Mouse (Mus musculus) C2C12 (cell line): ENCODE data around the gene Hs3st6. TPM values are rescaled to one million over a fixed set of nuclear protein-coding genes. Genes with fewer than 3 reads are reported as not detected.

Experiments used
- H3K27me3 ChIP-seq: one replicate; pipeline ENCODE4 v1.6.1; 2011; ENCODE audit not compliant: control insufficient read depth, insufficient read depth, insufficient read length
- H3K36me3 ChIP-seq: one replicate; pipeline ENCODE4 v1.6.1; 2011; ENCODE audit not compliant: control insufficient read depth, insufficient read depth
- H3K4me3 ChIP-seq: one replicate; pipeline ENCODE4 v1.5.1; 2011; ENCODE audit warnings: mild to moderate bottlenecking, control low read depth; ENCODE audit not compliant: poor library complexity, insufficient read depth, severe bottlenecking
- H3K79me2 ChIP-seq: one replicate; pipeline ENCODE4 v1.6.1; 2011; ENCODE audit not compliant: control insufficient read depth, insufficient read depth
- H3K79me3 ChIP-seq: one replicate; pipeline ENCODE4 v1.6.1; 2011; ENCODE audit warnings: low read depth, control low read depth
- H3ac ChIP-seq: one replicate; pipeline ENCODE3; 2011; ENCODE audit warnings: low read depth; ENCODE audit not compliant: control insufficient read depth, insufficient read length
- CEBPB ChIP-seq: IDR thresholded peaks from one replicate; pipeline ENCODE4 v1.6.1; 2011; ENCODE audit warnings: low read depth, mild to moderate bottlenecking, control low read depth, moderate library complexity
- CTCF ChIP-seq: IDR thresholded peaks from one replicate; pipeline ENCODE4 v1.5.1; 2011; ENCODE audit not compliant: control insufficient read depth, insufficient read depth, insufficient read length
- FOSL1 ChIP-seq: IDR thresholded peaks from one replicate; pipeline ENCODE4 v1.8.0; 2011; ENCODE audit warnings: mild to moderate bottlenecking, low read length; ENCODE audit not compliant: poor library complexity, insufficient read depth, severe bottlenecking
- MAX ChIP-seq: IDR thresholded peaks from one replicate; pipeline ENCODE4 v1.6.1; 2011; ENCODE audit warnings: mild to moderate bottlenecking, control low read depth
- MYOD1 ChIP-seq: IDR thresholded peaks from one replicate; pipeline ENCODE4 v1.6.1; 2011; ENCODE audit warnings: low read depth; ENCODE audit not compliant: control insufficient read depth, insufficient read length
- MYOG ChIP-seq: IDR thresholded peaks from one replicate; pipeline ENCODE4 v1.6.1; 2011; ENCODE audit not compliant: control insufficient read depth, insufficient read length; ENCODE audit errors: extremely low read depth
- USF1 ChIP-seq: IDR thresholded peaks from one replicate; pipeline ENCODE4 v1.6.1; 2011; ENCODE audit warnings: low read depth, mild to moderate bottlenecking, control low read depth, moderate library complexity
- polyA plus RNA-seq: library from polyadenylated mRNA; unstranded; fragments of >200 nt; fragmentation: generic; extraction: Trizol; gene quantifications from one replicate; pipeline ENCODE4 v1.2.1, GENCODE M21; 2012; ENCODE audit warnings: missing spikeins

The Hs3st6 gene
- polyA plus RNA-seq, 1 experiment = not detected

DNA sequence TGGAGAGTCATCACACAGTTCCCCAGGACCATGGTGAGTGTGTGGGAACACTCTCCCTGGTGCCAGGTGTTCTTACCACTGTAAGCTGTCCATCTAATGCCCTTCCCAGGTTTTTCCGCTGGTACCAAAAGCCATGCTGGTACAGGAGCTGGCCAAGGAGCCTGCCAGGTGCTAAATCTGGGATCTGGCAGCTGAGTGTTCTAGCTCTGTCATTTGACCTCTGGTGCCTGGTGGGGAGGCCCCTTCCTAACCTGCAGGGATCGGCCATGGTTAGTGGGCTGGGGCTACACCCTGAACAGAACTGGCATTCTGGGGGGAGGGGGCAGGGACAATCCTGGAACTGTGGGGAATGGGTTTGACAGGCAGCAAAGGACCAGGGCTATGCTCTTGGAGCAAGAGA lies 25.2 kb upstream of the Hs3st6 start, which contains the start of gene Rpl3l:
Gene Rpl3l (plus strand): TSS at position 203 of the 400 bp plus-strand sequence.
- peaks cover under 1% of the 10 kb centered on the region for H3K27me3 ChIP-seq
- H3K4me3 ChIP-seq = no peak within 1 kb of the TSS
- H3K79me2 ChIP-seq = peaks cover 16% of the 10 kb centered on the region
- no peak within 1 kb of the TSS for H3ac ChIP-seq
- TF ChIP-seq FOSL1 = no peak
- TF ChIP-seq CEBPB = no peak
- peaks cover 7% of the 10 kb centered on the region for H3K79me3 ChIP-seq
- H3K36me3 ChIP-seq = peaks cover under 1% of the 10 kb centered on the region

DNA sequence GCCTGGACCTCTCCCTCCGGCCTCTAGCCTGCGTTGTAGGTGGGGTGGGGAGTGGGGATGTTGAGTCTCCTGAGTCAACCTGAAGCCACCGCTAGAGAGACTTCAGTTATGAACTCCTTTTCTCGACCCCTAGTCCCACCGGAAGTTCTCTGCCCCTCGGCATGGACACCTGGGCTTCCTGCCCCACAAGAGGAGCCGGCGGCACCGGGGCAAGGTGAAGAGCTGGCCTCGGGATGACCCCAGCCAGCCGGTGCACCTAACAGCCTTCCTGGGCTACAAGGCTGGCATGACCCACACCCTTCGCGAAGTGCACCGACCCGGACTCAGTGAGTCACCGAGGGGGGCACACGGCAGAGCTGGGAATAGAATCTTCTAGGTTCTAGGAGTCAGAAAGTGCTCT lies 24.6 kb upstream of the Hs3st6 start:
- peaks cover 6% of the 10 kb centered on the region for H3K27me3 ChIP-seq
- no peak overlapping the region for H3ac ChIP-seq
- no peak for TF ChIP-seq CEBPB
- TF ChIP-seq USF1 = no peak
- no peak for TF ChIP-seq MYOD1
- TF ChIP-seq CTCF = no peak
- no peak for TF ChIP-seq MAX
- no peak for TF ChIP-seq MYOG
- TF ChIP-seq FOSL1 = no peak
- H3K4me3 ChIP-seq = no peak overlapping the region
- no peaks in the 10 kb centered on the region for H3K36me3 ChIP-seq
- H3K79me3 ChIP-seq = peaks cover 4% of the 10 kb centered on the region
- peaks cover 10% of the 10 kb centered on the region for H3K79me2 ChIP-seq

DNA sequence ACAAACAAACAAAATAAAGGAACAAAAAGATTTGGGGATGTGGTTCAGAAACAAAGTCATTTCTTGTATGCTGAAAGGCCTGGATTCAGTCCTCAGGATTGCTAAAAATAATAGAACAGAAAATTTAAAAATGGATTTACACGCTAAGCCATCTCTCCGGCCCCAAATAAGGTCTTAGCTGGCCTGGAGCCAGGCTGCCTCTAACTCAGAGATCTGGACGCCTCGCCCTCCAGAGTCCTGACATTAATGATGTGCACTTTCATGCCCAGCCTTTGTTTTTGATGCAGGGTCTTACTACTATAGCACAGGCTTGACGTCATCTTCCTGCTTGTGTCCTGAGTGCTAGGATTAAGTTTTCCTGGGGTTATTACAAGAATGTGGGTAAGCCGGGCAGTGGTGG lies 23.7 kb upstream of the Hs3st6 start:
- Histone ChIP-seq H3K36me3 (no peaks in the 10 kb centered on the region), H3ac (no peak overlapping the region), H3K4me3 (no peak overlapping the region), H3K79me3 (peaks cover under 1% of the 10 kb centered on the region), H3K79me2 (peaks cover 1% of the 10 kb centered on the region), H3K27me3 (peaks cover 6% of the 10 kb centered on the region)
- no peak for TF ChIP-seq USF1
- TF ChIP-seq MAX = no peak
- TF ChIP-seq MYOD1 = no peak
- no peak for TF ChIP-seq FOSL1

DNA sequence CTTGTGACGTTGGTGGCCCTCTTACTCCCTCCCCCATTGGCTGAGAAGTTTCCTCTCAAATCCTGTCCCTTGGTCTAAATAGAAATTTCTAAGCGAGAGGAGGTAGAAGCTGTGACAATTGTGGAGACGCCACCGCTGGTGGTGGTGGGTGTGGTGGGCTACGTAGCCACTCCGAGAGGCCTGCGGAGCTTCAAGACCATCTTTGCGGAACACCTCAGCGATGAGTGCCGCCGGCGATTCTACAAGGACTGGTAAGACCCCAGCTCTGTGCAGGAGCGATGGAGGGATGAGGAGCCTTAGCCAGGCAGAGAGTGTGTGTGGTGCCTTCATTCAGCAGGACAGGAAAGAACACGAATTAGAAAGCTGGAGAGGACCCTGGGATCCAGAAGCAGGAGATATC lies 22.0 kb upstream of the Hs3st6 start:
- H3K27me3 ChIP-seq = peaks cover 6% of the 10 kb centered on the region
- H3K79me2 ChIP-seq = no peaks in the 10 kb centered on the region
- no peaks in the 10 kb centered on the region for H3K79me3 ChIP-seq
- TF ChIP-seq MAX = no peak
- no peak for TF ChIP-seq FOSL1
- no peak for TF ChIP-seq MYOG
- TF ChIP-seq CTCF = no peak
- no peak for TF ChIP-seq CEBPB
- no peak for TF ChIP-seq MYOD1
- TF ChIP-seq USF1 = no peak
- H3K4me3 ChIP-seq = no peak overlapping the region
- H3K36me3 ChIP-seq = no peaks in the 10 kb centered on the region
- H3ac ChIP-seq = no peak overlapping the region

DNA sequence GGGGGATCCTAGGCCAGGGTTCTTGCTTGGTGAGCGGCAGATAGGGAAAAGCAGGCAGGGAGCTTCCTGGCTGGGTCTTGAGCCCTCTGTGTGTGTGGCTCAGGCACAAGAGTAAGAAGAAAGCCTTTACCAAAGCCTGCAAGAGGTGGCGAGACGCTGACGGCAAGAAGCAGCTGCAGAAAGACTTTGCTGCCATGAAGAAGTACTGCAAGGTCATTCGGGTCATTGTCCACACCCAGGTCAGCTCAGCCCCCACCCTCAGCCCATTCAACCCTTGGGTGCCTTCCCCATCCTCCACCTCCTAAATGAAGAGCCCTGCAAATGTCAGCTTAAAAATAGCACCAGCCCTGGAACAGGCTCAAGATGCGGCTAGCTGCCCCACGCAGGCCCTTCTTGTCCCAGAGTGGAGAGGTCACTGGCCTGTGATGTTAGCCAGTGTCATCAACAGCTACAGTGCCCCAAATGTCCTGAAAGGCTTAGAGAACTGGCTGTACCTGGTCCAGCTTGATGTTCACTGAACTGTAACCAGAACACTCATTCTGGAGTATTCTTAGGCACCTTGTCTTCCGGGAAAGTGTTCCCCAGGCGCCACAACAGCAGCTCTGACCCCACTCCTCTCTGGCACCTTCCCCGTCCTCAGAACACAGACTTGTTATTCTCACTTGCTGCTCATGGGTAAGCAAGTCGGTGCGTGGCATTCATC lies 20.4 kb upstream of the Hs3st6 start:
- Histone ChIP-seq H3ac (no peak overlapping the region), H3K4me3 (no peak overlapping the region), H3K79me2 (no peaks in the 10 kb centered on the region), H3K36me3 (no peaks in the 10 kb centered on the region), H3K27me3 (peaks cover 6% of the 10 kb centered on the region), H3K79me3 (no peaks in the 10 kb centered on the region)
- TF ChIP-seq MYOG = no peak
- no peak for TF ChIP-seq FOSL1

DNA sequence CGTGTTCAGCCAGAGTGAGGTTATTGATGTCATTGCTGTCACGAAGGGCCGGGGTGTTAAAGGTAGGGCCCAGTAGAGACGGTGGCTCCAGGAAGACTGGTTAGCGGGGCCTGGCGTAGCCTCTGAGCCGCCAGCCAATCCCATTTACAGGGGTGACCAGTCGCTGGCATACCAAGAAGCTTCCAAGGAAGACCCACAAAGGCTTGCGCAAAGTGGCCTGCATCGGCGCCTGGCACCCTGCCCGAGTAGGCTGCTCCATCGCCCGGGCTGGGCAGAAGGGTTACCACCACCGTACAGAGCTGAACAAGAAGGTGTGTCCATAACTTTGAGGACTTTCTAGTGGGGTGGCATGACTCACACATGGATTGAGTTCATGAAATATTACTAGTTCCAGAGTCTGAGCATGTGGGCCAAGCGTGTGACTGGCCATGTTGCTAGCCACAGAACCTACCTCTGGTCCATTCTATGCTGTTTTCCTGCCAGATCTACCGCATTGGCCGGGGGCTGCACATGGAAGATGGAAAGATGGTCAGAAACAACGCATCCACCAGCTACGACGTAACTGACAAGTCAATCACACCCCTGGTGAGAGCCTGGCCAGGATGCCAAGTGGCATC lies 19.2 kb upstream of the Hs3st6 start:
- no peak overlapping the region for H3ac ChIP-seq
- peaks cover 6% of the 10 kb centered on the region for H3K27me3 ChIP-seq
- H3K4me3 ChIP-seq = no peak overlapping the region
- no peaks in the 10 kb centered on the region for H3K36me3 ChIP-seq
- TF ChIP-seq CEBPB (no peak), MYOG (no peak), USF1 (no peak), MAX (no peak), FOSL1 (no peak), CTCF (no peak), MYOD1 (no peak)
- H3K79me3 ChIP-seq = no peaks in the 10 kb centered on the region
- no peaks in the 10 kb centered on the region for H3K79me2 ChIP-seq
